In the genomic region with DNA sequence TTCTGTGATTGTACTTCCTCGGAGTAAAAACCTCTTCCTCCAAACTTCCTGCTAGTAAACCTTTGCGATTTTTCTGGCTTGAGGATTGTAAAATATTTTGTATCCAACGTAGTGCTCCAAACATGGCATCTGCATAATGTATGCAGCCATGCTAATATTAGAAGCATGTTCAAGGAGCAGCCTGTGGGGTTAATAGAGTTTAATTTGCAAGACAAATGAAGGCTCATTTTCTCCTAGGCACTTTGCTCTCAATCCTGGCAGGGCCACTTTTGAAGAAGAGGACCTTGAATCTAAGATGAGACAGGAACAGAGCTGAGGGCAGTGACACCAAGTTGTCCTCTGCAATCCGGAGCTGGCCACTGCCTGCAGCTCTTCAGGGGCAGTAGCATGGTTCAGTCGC, we compare ENCODE assay signal across 17 mouse cellular contexts.
"Had no signal": no experiment of that assay in that cellular context is flagged by ENCODE, and none has a peak within 500 bp of the region (broad histone marks: within the 10 kb centered on the region; RNA-seq: fewer than 3 reads in every experiment).

No protein-coding gene starts in this region.

- ATAC-seq: midbrain, embryonic 15.5 days had no signal

- H3K4me2 ChIP-seq: lung, embryonic 14.5 days; midbrain, embryonic 15.5 days; neural tube, embryonic 13.5 days; neural tube, embryonic 15.5 days had no signal

- H3K36me3 ChIP-seq: midbrain, embryonic 10.5 days; midbrain, embryonic 15.5 days; neural tube, embryonic 13.5 days; neural tube, embryonic 15.5 days had no signal

- DNase-seq: lung, adult 18-20 months; lung, embryonic 14.5 days; lung, postnatal 10 days; lung, postnatal 4 days; retina, postnatal 1 day; right cerebral cortex, adult 18-20 months; right cerebral cortex, postnatal 25 days; right cerebral cortex, postnatal 4 days; spleen, adult 18-20 months; thymus, adult 18-20 months; thymus, postnatal 14 days; thymus, postnatal 36 days had no signal

- H3K4me3 ChIP-seq: midbrain, embryonic 10.5 days; midbrain, embryonic 15.5 days; myocyte; neural tube, embryonic 13.5 days; neural tube, embryonic 15.5 days had no signal

- H3K9me3 ChIP-seq: midbrain, embryonic 10.5 days; midbrain, embryonic 15.5 days; neural tube, embryonic 13.5 days; neural tube, embryonic 15.5 days had no signal

- H3K27ac ChIP-seq: midbrain, embryonic 10.5 days; midbrain, embryonic 15.5 days; neural tube, embryonic 13.5 days; neural tube, embryonic 15.5 days had no signal

- H3K9ac ChIP-seq: lung, embryonic 14.5 days; midbrain, embryonic 15.5 days; neural tube, embryonic 13.5 days; neural tube, embryonic 15.5 days had no signal

- H3K27me3 ChIP-seq: midbrain, embryonic 15.5 days; neural tube, embryonic 13.5 days; neural tube, embryonic 15.5 days had no signal
